Mouse (Mus musculus) G1E (cell line): ENCODE data around the gene Ptpn6.

Experiments used
- CTCF ChIP-seq: IDR thresholded peaks from 2 replicates; pipeline ENCODE4 v1.5.1; 2012; ENCODE audit warnings: low read depth, low read length, inconsistent platforms, mixed read lengths
- GATA1 ChIP-seq: IDR thresholded peaks from 2 replicates; pipeline ENCODE4 v1.6.1; 2012; ENCODE audit warnings: borderline replicate concordance, low read length, inconsistent platforms, mixed read lengths
- TAL1 ChIP-seq: conservative IDR thresholded peaks from 2 replicates; pipeline ENCODE4 v1.6.1; 2012; ENCODE audit warnings: low read depth, low read length, inconsistent platforms, mixed read lengths

DNA sequence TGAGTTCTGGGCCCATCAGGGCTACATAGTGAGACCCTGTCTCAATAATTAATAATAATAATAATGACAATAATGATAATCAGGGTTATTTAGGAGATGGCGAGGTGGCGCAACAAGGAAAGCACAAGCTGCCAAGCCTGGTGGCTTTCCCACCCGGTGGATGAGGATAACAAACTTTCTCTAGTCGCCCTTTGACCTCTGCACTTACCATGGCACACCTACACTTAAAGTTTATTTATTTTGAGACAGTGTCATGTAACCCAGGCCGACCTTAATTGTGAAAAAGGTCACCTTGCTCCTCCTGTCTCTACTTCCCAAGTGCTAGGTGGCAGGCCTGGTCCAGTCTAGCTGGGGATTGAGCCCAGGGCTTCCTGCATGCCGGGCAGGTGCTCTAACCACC is 39.8 kb downstream of the Ptpn6 start:
- TF ChIP-seq CTCF (no peak), GATA1 (no peak), TAL1 (no peak)
